Mouse (Mus musculus) thymus, postnatal 4 days (tissue): ENCODE results near the gene Mdh2.
A peak's percentile ranks its signal among the peaks of the same experiment; 100 is the strongest.

ENCODE experiments used
- DNase-seq: peaks from one replicate; pipeline ENCODE4 v3.0.0; 2021

Mdh2 gene

DNA sequence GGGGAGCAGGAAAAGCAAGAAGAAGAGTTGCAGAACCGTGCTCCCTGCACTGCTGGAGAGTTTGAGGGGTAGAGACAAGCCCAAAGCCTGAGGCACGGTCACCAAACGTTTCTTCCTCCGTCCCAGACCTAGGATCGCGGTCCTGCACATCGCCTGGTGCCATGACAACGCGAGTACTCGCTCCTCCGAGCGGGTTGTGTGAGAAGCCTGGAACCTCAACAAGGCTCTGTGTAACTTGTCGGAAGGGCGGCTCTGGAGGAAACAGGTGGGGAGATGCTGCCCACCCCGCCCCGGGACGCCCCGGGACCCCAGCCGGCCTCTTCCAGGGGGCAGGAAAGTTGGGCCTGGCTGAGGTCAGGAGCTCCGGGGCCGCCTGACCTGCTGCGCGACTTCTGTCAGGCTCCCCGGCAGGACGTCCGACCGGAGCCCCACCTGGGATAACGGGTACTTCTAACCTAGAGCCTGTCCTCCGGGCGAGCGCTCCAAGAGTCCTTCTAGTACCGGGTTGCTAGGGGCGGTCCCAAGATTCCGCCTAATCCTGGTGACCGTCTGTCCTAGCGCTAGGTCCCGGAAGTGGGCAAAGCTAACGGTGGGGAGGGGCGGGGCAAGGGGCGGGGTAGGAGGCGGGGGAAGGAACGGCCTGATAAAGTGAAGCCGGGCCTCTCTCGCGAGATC lies 347 bp upstream of the Mdh2 start, which contains the start of gene Styxl1:
TSS of gene Styxl1 (minus strand) at position 590 of the 675 bp plus-strand sequence.
- DNase-seq, result no peak

DNA sequence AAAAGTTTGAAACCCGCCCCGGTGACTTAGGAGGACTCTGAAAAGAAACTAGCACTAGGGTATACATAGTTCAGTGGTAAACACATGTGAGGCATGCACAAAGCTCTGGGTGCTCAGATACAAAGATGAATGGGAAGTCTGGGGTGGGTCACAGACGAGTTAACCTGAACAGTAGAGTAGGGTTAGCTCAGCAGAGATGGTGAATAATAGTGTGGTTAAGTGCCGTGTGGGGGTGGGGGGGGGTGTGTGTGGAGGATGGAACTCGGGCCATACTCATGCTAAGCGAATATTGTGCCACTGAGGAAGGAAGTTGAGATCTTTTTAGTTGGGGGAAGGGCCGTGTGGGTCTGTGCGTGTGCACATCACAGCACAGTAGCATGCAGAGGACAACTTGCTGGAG lies 2.1 kb downstream of the Mdh2 start:
- DNase-seq, result no peak

DNA sequence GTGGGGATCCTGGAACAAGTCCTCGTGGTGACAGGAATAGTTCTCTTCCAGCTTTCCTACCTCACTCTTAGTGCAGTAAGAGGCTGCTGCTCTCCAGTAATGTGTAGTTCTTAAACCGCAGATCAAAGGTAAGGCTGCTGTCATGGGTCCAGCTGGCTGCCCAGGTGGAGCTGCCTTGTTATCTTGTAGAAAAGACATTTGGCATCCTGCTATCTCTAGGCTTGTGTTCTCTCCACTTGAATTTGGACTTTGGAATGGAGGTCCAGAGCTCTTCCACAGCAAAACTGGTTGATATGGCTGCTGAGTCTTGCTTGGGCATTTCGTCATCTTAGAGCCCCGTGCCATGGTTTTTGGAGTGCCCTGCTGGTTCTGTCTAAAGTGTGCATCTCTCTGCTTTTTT lies 4.6 kb downstream of the Mdh2 start:
- no peak for DNase-seq

DNA sequence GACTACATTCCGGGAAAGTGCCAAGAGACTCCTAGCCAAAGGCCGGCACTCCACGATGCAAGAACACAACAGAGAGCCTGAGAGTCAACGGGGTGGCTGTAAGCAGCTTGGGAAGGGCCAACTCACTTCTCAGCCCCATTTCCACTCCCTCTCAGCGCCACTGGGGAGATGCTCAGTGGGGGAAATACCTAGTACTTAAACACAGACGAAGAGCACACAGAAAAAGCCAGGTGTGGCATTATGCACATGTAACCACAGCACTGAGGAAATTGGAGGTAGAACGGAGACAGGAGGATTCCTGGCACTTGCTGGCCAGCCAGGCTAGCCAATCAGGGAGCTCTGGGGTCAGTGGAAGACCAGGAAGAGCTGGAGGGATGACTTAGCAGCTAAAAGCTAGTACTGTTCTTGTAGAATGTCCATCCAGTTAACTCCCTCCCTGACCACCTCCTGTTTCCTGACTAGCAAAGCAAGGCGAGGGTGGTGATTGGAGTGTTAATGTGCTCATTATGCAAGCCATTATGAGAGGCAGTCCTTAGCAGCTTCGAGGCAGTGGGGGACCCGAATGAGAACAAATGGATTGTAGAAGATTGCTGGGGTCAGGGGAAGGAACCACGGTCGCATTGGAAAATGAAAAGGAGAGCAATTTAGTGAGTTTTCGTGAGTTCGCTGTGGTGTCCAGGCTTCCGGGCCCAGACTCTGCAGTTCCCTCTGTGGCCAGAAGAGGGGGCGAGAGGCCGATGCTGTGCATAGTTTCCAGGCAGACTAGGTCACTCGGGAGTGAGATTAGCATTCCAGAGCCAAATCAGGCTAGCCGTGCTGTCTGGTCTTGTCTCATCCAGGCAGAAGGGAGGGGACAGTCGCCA lies 15.9 kb downstream of the Mdh2 start:
- DNase-seq, result peak; percentile 90

DNA sequence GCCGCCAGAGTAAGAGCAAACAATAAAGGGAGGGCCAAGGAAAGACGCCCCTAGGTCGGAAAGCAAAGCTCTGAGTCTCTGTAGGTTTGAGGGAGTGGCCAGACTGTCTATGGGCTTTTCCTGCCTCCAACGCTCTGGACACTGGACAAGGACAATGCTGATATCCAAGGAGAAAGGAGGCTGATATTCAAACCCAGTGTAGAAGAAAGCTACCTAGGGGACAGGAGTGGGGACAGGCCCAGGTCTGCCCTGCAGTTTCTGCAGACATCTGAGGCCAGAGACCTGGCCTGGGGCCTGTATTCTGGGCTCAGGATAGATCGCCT lies 16.5 kb downstream of the Mdh2 start:
- DNase-seq, result no peak

DNA sequence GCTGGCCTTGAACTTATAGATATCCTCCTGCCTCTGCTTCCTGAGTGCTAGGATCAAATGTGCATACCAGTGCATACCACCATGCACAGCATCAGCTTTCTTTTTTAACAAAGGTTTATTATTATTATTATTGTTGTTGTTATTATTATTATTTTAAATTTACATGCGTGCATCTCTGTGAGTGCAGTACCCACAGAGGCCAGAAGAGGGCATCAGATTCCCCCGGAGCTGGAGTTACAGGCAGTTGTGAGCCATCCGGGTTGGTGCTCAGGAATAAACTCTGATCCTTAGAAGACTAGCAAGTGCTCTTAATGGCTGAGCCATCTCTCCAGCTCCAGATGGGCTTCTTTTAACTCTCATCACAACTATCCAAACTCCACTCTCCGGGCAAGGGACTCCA lies 21.5 kb downstream of the Mdh2 start:
- DNase-seq, result peak; percentile 56

DNA sequence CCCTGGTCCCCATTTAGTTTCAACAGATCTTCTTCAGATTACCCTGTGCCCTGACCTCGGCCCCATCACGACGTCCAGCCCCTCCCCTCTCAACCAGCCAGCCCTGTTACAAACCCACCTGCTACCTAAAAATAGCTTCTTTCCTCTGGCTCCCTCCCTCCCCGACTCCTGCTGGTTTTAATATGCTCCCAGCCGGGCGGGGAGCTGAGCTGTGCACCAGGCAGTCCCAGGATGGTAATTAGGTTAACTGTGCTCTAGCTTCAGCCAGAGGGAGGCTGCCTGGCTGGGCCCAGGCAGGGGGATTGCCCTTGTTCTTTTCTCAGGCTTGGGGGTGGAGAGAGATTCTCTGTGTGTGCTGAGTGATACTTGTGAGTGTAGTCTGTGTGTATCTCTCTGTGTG lies 22.6 kb downstream of the Mdh2 start:
- DNase-seq, result no peak

DNA sequence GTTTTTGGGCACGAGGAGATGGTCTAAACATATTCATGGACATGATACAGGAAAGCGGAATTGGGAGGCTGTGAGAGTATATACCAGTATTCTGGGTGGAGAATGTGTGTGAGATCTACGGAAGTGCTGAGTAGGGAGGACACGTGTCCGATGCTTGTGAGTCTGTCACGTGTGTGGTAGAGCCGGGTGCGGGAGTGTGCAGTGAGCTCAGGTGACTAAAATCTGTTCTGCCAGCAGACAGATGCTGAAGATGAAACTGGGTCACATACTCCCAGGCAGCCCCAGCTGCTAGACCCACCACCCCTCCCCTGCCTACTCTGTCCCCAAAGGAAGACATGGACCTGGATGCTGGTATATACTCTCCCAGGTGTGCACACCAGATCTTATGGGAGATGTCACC lies 24.4 kb downstream of the Mdh2 start:
- DNase-seq, result no peak

DNA sequence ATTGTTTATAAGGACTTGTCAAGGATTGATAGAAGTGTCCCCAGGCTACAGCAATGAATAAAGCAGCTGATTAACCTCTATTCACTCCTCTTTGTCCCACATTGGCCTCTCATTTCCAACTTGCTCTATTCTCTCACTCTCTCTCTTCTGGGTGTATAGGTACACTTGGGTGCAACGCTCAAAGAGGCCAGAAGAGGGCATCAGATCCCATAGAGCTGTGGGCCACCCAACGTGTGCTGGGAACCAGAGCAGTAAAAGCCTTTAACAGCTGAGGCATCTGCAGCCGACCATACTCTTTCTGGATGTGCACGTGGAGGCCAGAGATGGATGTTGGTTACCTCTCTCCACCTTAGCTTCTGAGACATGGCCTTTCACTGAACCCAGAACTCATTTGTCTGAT lies 24.9 kb downstream of the Mdh2 start:
- DNase-seq, result peak; percentile 35

DNA sequence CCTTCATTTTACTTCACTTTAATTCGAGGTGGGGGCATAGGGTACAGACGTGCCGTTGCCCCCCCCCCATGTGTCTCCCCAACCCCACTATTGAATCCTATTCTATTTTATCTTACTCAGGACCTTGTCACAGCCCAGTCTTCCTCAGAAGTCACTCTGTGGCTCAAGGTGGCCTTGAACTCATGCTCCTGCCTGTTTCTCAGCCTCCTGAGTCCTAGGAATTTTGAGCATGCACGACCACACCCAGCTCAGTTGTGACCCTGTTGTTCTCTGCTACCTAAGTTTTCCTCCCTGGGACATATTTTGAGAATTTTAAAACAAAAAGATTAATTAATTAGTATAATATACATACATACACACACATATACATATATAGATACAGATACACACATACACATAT lies 25.4 kb downstream of the Mdh2 start:
- DNase-seq, result no peak

DNA sequence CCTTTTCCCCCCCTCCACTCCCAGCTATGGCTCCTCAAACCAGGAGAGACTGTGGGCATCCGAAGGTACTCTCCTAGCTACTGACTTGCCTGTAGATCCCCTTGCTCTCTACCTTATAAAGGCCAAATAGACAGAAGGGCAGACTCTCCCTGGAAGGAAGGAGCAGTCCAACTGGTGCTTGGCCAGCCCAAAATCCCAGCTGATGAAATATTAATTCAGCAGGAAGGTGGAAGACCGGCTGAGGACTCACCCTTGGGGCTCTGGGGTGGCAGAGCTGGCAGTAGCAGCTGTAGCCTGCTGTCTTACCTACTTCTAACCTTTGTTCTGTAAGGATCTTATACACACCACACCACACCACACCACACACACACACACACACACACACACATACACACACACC lies 26.5 kb downstream of the Mdh2 start:
- no peak for DNase-seq

DNA sequence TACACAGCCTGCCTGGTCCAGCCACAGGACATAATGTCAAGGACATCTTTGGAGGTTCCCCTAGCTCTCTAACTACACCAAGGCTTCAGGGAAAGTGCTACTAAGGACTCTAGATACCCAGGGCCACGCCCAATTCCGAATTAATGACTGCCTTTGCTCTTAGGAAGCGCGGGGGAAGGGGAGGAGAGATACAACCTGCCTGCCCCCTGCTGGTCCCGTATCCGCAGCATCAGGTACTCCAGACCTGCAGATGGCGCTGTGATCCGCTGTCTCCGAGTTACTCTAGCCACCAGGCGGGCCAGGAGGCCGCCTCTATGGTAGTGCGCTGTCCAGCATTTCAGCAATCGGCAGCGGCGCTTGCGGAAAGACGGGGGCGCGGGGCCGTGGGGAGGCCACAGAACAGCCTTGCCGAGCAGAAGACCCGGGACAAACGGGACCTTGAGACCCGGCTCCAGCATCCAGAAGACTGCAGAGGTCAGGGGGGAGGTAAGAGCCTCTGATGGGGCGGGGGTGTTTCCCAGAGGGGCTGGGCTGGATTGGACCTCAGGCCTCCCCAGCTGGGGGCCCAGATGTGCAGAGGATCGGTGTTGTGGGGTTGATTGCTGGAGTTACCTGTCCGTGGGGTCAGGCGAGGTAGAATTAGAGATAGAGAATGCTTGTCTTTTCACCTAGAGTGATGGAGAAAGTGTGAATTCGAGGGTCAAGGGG lies 28.4 kb downstream of the Mdh2 start, which contains the start of gene Srrm3:
TSS of gene Srrm3 (plus strand) at position 336 of the 708 bp plus-strand sequence.
- peak; percentile 97 for DNase-seq

DNA sequence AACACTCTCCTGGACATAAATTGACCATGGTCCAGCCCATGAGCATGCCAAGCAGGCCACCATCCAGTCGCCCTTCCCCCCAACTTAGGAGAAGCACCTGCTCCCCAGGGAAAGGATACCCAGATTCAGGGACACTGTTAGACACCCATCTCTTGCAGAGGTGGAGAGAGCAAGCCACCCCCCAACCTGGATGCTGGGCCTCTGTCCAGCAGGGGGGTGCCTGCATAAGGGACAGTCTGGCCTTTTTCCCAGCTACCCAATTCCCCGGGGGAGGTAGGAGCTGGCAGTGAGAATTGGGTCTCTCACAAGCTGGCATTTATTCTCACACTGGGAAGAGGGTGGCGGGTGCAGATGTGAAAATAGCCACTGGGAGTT lies 29.0 kb downstream of the Mdh2 start:
- no peak for DNase-seq

DNA sequence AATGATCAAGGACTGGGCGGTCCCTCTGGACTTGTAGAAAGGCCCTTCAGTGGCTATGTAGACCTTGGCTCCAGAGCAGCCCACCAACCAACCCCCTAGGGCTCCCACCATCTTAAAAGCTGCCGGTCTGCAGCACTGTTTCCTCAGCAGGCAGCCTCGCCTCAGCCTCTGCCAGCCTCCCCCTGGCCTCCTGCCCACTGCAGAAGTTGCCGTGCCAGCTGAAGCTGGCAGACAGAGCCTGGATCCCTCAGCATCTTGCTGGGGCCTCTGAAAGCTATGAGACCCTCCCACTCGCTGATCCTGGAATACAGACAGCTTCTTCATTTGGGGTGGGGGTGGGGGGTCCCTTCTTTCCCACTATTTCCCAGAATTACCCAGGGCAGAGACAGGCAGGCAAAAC lies 34.7 kb downstream of the Mdh2 start:
- no peak for DNase-seq

DNA sequence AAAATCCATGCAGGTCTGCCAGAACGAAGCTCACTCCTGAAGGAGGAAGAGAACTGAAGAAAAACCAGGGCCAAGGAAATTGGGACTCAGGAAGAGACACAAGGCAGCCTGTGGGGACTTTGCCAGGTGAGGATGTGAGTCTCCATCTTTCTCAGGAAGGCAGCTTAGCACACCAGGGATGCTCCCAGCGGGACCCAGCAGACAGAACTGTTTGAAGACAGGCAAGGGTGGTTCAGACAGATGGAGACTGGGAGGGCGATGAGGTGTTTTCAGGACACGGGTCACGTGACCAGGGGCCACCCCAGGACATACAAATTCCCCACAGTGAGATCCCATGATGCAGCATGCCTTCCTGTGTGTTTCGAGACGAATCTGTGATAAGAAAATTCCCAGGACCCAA lies 40.2 kb downstream of the Mdh2 start:
- no peak for DNase-seq

DNA sequence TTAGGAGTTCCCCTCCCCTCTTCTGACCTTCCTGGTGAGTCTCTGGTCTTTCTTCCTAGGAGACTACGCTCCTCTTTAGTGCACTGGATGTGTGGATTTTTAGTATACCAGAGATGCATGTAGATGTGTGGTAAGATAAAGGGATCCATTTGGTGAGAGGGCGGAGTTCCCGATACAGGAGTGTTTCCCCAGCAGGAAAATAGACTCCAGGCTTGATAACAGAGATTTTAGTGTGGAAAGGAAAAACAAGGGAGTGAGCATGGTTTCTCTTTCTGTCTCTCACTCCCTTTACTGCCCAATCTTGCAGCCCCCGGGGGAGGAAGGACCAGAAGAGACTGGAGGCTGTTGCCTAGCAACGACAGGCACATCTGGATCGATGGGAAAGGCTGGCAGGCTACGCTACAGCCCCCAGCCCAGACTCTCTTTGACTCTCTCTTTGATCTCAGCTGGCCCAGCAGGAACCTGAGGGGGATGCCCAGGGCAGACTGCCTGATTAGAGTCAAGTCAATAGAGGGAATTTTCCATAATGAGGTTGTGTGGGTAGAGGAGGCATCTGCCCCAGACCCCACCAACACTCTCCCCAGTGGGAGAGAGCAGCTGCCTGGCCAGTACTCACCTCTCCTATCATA lies 44.1 kb downstream of the Mdh2 start:
- DNase-seq, result no peak

DNA sequence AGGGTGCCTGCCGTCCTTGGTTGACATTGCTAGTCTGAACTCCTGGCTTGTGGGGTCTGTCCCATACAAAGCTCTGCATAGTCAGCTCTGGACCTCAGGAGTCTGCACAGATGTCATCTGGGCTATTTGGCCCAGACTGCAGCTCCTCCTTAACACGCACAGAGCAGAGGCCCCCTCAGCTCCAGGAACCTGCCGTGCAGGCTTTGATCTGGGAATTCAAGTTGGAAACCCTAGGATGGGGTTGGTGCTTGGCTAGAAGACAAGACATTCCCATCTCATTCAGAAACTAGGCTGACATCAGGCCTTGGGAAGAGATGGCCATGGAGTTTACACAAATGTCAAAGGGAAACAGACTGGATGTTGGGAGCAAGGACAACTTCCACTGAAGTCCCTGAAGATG lies 46.2 kb downstream of the Mdh2 start:
- DNase-seq, result no peak

DNA sequence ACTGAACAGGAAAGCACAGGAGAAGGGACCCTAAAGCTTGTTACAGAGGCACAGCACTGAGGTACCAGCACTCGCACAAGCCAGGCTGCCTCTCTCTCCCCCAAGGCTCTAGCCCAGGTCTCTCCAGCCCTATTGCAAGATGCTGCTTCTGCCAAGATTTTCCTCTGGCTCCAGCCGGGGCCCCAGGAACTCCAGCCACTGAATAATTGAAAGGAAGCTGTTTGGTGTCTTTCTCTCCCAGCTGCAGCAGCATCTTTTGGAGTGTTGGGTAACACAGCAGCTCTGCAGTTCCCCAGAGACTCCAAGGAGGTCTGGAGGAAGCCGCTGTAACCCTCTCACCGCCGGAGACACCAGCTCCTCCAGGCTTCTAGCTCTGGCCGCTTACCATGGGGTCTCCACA lies 47.9 kb downstream of the Mdh2 start:
- no peak for DNase-seq

DNA sequence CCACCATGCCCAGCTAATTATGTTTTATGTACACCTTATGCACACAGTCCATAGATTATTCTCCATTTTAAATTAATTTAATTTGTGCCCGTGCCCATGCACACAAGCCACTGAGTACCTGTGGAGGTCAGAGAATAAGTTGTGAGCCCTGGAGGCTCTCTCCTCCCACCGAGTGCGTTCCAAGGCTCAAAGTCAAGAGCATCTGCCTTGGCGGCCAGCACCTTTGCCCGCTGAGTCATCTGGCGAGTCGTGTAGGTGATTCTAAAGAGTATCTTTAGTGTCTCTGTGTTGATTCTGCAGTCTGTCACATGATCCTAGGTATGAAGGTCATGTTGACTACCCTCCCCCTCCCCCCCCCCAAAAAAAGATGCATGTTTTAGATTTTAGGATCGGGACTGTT lies 51.1 kb downstream of the Mdh2 start:
- DNase-seq, result no peak

DNA sequence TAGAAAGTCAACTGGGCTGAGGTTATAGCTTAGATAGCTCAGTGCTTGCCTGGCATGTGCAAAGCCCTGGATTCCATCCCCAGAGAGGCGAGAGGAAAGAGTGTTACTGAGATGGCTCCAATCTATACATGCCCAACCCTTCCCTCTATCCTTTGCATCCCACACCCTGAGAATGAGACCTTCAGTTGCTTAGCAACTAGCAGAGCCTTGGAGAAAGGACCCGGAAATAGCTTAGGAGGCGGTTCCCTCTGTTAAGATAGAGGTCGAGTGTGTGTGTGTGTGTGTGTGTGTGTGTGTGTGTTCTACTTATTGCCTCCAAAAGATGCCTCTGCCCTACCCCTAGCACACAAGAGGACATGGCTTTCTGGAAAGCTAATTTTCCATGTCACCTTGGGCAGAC lies 54.4 kb downstream of the Mdh2 start:
- DNase-seq, result no peak

DNA sequence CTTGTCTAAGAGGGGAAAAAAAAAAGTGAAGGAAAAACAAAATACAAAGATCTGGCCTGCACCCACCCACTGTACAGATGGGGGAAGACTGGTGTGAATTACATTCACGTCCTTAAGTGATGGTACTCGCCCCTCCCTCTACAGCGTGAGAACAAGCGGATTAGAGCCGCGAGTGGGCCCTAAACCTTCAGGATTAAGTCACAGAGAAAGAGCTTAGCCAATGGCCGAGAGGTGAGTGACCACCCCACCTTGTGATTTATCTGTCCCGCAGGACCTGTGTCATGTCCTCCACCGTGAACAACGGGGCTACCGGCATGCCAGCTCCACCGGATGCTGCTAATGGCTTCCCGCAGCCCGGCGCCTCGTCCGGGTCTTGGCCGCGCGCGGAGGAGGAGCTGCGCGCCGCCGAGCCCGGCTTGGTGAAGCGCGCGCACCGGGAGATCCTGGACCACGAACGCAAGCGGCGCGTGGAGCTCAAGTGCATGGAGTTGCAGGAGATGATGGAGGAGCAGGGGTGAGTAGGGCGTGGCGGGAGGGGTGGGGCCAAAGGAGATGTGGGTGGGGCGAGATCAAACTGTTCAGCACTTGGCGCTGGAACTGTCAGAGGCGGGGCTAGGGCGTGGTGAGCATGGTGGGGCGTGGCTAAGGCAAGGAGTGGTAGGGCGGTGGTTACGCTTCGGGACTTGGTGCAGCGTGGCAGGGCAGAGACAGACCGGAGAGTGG lies 56.6 kb downstream of the Mdh2 start:
- peak; percentile 75 for DNase-seq

DNA sequence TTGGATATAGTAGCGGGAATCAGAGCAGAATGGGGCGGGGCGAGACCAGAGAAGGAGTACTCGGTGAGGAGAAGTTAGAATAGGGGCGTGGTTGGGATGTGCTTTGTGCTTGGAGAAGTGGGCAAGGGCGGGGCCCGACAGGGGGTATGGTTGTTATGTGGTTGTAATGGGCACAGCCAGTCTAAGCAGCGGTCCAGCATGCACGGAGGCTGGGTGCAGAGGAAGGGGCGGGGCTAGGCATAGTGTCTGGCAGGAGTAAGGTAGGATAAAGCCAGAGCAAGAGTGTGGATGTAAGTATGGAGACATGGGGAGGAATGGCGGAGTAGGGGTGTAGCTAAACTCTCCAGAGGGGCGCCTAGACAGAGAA lies 57.2 kb downstream of the Mdh2 start:
- peak; percentile 16 for DNase-seq

DNA sequence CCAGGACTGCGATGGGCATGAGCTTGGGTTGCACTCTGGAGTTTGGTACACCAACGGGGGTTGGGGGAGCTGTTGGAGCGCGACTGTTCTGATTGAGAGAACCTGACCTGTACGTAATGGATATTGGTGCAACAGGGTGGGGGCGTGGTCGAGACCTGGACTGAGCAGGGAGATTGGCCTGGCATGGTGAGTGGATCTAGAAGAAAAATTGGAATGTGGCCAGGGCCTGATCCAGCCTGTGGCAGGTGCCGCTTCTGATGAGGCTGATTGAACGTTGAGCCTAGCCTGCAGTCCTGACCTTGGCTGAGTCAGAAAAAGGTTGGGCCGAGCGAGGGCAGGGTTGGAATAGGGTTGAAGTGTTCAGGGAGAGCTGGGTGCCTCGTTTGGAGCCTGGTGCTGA lies 57.7 kb downstream of the Mdh2 start:
- no peak for DNase-seq
